ENCODE assay signal across 14 mouse cellular contexts in the genomic region with DNA sequence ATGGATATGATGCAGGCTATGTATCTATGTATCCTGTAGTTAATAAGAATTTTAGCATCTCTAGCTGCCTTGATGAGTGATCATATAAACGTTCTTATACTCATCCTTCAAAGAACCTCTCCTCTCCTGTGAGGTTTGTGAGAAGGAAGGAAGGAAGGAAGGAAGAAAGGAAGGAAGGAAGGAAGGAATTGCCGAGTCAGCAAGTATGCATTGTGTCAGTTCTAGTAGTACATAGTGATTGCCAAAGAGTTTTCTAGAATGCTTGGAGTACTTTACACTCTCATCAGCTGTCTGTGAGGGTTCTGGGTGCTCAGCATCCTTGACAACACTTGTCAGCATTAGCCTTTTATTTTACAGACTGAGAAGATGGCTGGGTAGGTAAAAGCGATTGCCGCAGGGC.
"Had no signal": no experiment of that assay in that cellular context is flagged by ENCODE, and none has a peak within 500 bp of the region (broad histone marks: within the 10 kb centered on the region; RNA-seq: fewer than 3 reads in every experiment).

No protein-coding gene starts in this region.

- H3K9ac ChIP-seq: lung, embryonic 14.5 days; midbrain, embryonic 12.5 days; neural tube, embryonic 12.5 days; stomach, embryonic 15.5 days had no signal

- H3K36me3 ChIP-seq: midbrain, embryonic 12.5 days; neural tube, embryonic 12.5 days; stomach, embryonic 15.5 days had no signal

- H3K9me3 ChIP-seq: midbrain, embryonic 10.5 days; midbrain, embryonic 12.5 days; neural tube, embryonic 12.5 days; stomach, embryonic 15.5 days had no signal

- H3K4me3 ChIP-seq: midbrain, embryonic 10.5 days; midbrain, embryonic 12.5 days; neural tube, embryonic 12.5 days; stomach, embryonic 15.5 days had no signal

- H3K27me3 ChIP-seq: midbrain, embryonic 12.5 days; neural tube, embryonic 12.5 days; stomach, embryonic 15.5 days had no signal

- DNase-seq: lung, adult 18-20 months; lung, embryonic 14.5 days; lung, postnatal 10 days; lung, postnatal 4 days; midbrain, embryonic 14.5 days; right cerebral cortex, postnatal 14 days; thymus, adult 2 months; thymus, postnatal 25 days; thymus, postnatal 4 days had no signal

- H3K27ac ChIP-seq: midbrain, embryonic 10.5 days; midbrain, embryonic 12.5 days; neural tube, embryonic 12.5 days; stomach, embryonic 15.5 days; stomach, postnatal 0 days had no signal

- H3K4me2 ChIP-seq: lung, embryonic 14.5 days; midbrain, embryonic 12.5 days; neural tube, embryonic 12.5 days; stomach, embryonic 15.5 days had no signal
